Mouse (Mus musculus) mammary gland, adult 2 months (tissue): Measurements from ENCODE around the gene Ctdsp2. TPM values are rescaled to one million over a fixed set of nuclear protein-coding genes. Genes with fewer than 3 reads are reported as not detected.

Experiments
- polyA plus RNA-seq: library from polyadenylated mRNA; depleted of rRNA; stranded (reverse); fragments of >200 nt; gene quantifications from 2 replicates; pipeline ENCODE4 v1.2.3, GENCODE M21; 2012; ENCODE audit warnings: low replicate concordance; rRNA removed

The Ctdsp2 gene
- 152 and 174 TPM in 2 replicates for polyA plus RNA-seq

GRCm38 (mm10) chr10:126978277-126978994, at the start of gene Ctdsp2:
Gene Ctdsp2 (plus strand): TSS chr10:126978717.

GRCm38 (mm10) chr10:127000529-127000928, 22.0 kb downstream of the Ctdsp2 start, which contains the start of gene Avil:
Gene Avil (plus strand): TSS chr10:127000709.

GRCm38 (mm10) chr10:127030336-127031296, 52.1 kb downstream of the Ctdsp2 start, which contains the start of gene Tsfm:
Gene Tsfm (minus strand): TSS chr10:127030840.

GRCm38 (mm10) chr10:127041274-127041766, 62.8 kb downstream of the Ctdsp2 start, which contains the start of the genes Mettl1 and Eef1akmt3:
Gene Mettl1 (plus strand): TSS chr10:127041414.
Gene Eef1akmt3 (minus strand): TSS chr10:127041513.

GRCm38 (mm10) chr10:127047954-127048353, 69.4 kb downstream of the Ctdsp2 start, which contains the start of gene Cyp27b1:
Gene Cyp27b1 (plus strand): TSS chr10:127048250.

Other genes with a start within 250 kb of the Ctdsp2 start
- gene Atp23, start 77.4 kb upstream of the Ctdsp2 start, polyA plus RNA-seq: 6.3 and 7.4 TPM in 2 replicates
- 0.10 and 0.26 TPM in 2 replicates for gene Avil, start 22.0 kb downstream of the Ctdsp2 start, polyA plus RNA-seq
- gene Tsfm, start 52.1 kb downstream of the Ctdsp2 start, polyA plus RNA-seq: 25.4 and 47.4 TPM in 2 replicates
- gene Mettl1, start 62.7 kb downstream of the Ctdsp2 start, polyA plus RNA-seq: 18.1 and 27.7 TPM in 2 replicates
- gene Eef1akmt3, start 62.8 kb downstream of the Ctdsp2 start, polyA plus RNA-seq: 0.40 and 0.49 TPM in 2 replicates
- gene Cyp27b1, start 69.5 kb downstream of the Ctdsp2 start, polyA plus RNA-seq: 0.26 and 0.52 TPM in 2 replicates
- 3.9 and 7.0 TPM in 2 replicates for gene March9, start 81.5 kb downstream of the Ctdsp2 start, polyA plus RNA-seq
- gene Cdk4, start 84.8 kb downstream of the Ctdsp2 start, polyA plus RNA-seq: 136 and 190 TPM in 2 replicates
- gene Tspan31, start 91.5 kb downstream of the Ctdsp2 start, polyA plus RNA-seq: 52.9 and 96.6 TPM in 2 replicates
- gene Agap2, start 96.6 kb downstream of the Ctdsp2 start, polyA plus RNA-seq: 12.7 and 45.6 TPM in 2 replicates
- 69.6 and 79.2 TPM in 2 replicates for gene Os9, start 142.4 kb downstream of the Ctdsp2 start, polyA plus RNA-seq
- 109 and 214 TPM in 2 replicates for gene B4galnt1, start 186.5 kb downstream of the Ctdsp2 start, polyA plus RNA-seq
- 2.9 and 13.3 TPM in 2 replicates for gene Slc26a10, start 201.9 kb downstream of the Ctdsp2 start, polyA plus RNA-seq
- 32.2 and 35.6 TPM in 2 replicates for gene Arhgef25, start 211.4 kb downstream of the Ctdsp2 start, polyA plus RNA-seq
- 184 and 195 TPM in 2 replicates for gene Dtx3, start 217.0 kb downstream of the Ctdsp2 start, polyA plus RNA-seq
- 29.6 and 40.7 TPM in 2 replicates for gene Pip4k2c, start 232.9 kb downstream of the Ctdsp2 start, polyA plus RNA-seq